Mouse (Mus musculus): ENCODE results near the gene L2hgdh.

L2hgdh gene

DNA sequence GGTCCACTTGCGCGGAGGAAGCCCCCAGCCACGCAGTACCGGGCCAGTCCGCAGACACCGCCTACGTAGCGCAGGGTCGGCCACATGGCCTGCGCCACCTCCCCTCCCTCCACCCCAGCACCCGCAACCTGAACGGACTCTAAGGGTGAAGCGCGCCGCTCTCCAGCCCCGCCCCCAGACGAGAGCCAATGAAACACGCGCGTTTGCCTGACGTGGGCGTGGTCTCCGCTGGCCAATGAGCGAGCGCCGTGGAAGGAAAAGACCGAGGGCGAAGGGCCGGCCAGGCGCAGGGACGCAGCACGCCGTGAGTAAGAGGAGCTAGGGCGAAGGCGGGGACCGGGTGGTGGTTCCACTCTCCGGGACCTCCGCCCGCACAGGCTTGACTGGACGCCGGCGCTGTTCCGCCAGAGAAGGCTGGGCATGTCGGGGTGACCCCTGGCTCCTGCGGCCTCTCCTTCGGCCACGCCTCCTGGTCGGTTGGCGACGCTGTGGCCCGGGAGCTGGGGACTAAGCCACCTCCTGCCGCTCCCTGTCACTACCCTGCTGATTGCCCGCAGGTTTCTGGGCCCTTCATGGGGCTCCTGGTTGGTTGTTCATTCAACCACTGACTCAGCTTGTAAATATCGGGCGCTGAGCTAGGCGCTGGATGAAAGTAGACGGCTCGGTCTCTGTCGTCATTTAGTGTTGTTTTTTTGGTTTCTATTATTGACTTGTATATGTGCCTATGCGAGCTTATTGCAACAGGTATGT lies at the start of gene L2hgdh, which contains the start of gene Atp5s:
Gene L2hgdh (minus strand): TSS at position 163 of the 750 bp plus-strand sequence.
Gene Atp5s (plus strand): TSS at position 240 of the 750 bp plus-strand sequence.
- peak; percentile 96 for DNase-seq

DNA sequence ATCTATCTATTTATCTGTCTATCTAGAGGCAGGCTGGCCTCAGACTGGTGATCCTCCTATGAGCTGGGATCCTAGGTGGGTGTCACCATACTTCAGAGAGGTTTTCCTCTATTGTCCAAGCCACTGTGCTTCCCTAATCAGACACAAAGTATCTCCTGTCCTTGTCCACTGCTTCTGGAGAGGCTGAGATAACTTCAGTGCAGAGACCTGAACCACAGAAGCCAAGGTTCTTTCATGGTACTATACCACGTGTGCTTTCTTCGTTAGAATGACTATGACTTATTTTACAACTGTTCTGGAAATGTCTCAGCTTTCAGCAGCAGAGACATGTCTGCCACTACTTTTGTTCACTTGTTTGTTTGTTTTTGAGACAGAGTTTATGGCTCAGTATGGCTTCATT lies 44.2 kb upstream of the L2hgdh start:
- no peak for DNase-seq

DNA sequence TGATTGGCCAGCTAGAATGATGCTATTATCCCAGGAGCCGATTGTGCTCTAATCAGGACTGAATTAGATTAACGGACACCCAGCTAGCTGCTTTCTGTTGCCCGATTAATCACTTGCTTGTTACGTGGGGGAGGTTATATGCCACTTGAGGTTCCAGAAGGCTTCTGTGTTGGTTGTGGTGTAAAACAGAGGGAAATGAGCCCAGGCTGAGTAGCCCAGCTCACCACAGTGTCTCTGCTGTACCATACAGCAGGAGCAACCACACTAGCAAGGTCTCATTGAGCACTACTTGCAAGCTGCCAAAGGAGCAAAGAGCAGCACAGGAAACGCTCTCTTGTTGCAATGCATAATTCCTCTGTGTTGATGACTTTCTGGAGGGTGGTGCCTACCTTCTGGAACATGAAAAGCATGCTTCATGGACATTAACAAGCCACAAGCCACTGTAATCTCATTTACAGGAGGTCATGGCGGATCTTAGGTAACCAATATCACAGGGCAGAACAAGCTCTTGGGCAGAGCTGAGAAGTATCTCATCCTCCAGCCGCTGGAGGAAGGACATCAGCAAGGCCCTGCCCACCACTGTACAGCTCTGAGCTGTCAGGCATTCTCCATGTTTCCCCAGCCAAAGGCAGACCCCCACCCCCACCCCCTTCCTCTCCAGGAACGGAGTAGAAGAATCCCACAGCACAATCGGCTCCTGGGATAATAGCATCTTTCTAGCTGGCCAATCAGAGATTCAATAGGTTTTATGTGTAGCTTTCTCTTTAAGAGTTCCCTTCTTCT lies 43.0 kb upstream of the L2hgdh start:
- DNase-seq: no peak

DNA sequence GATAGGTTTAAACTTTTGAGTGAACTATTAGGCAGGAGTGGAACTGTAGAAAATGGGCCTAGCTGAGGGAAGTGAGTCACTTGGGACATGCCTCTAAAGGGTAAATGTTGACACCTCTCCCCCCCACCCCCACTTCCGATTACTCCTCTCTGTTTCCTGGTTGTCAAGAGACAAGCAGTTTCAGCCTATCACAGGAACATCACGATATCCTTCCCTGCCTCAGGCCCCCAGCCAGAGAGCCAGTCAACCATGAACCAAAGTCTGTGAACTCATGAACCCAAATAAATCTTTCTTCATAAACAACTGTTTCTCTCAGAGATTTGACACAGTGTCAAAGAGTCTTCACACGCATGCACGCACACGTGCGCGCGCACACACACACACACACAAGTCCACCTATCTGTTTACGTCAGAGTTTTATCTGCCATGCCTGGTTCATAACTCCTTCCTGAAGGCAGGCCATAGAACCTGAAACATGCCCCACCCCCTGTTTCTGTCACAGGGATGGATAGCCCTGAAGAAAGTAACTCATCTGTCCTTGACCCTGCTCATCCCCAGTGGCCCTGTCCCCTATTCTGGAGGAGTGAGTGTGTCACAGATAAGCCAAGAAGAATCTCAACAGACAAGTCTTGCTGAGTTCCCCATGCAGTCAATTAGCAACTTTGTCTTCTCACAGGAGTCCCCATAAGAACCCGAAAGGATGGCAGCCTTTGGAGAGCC lies 41.7 kb upstream of the L2hgdh start:
- DNase-seq: no peak

DNA sequence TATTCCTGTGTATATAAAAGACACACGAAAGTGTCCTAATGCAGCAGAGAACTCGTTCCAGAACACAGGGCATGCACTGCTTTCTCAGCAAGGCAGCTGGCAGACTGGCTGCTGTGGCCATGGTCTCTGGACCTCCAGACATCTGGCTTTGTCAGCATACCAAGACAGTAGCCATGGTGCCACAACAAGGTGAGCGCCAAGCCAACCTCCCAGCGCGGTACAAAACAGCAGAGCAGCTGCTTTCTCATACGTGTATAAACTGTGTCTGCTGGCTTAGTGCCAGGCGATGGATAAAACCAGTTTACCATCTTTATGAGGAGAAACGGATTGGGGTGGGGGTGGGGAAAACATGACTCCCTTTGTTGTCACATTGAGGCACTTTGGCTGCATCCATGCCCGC lies 40.9 kb upstream of the L2hgdh start:
- DNase-seq: no peak

DNA sequence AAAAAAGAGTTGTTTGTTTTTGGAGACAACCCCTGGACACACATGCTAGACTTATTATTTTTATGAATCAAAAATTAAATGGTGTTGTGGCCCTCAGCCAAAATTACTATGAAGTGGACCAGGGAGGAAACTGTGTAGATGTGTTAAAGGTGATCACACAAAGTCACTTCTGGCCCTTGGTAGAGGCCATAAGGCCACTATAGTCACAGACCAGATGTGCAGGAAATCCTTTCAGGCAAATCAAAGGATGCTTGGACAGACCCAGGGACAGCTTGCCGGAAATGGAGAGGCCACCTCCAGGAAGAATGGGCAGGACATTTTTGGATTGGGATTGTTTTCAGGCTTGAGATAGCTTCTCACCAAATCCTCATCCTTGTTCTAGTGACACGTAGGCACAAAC lies 36.9 kb upstream of the L2hgdh start:
- no peak for DNase-seq

DNA sequence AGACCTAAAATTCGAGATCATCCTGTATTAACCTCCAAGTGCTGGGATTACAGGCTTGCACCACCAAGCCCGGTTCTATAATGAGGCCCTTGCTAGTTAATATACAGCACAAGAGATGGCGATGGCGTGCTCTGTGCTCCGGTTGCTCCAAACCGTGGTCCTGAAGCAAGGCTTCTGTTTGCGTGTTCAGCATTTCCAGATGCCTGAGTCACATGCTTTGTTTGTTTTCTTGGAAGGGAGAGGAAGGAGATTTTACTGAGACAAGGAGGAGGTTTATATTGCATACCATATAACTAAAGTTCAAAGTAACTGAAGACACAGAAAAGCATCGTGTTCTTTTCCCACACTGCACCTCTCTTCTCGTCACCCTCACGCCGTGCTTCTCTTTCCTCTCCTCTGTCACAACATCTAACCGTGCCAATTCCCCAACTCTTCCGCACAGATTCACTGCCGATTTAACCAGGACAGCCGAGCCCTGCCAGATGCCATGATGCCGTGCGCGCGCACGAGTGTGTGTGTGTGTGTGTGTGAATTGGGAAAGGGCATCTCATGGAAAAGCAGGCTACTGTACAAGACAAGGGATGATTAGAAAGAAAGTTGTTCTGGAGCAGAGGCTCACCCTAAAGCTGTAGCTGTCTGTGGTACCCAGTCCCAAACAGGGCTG lies 36.2 kb upstream of the L2hgdh start:
- no peak for DNase-seq

DNA sequence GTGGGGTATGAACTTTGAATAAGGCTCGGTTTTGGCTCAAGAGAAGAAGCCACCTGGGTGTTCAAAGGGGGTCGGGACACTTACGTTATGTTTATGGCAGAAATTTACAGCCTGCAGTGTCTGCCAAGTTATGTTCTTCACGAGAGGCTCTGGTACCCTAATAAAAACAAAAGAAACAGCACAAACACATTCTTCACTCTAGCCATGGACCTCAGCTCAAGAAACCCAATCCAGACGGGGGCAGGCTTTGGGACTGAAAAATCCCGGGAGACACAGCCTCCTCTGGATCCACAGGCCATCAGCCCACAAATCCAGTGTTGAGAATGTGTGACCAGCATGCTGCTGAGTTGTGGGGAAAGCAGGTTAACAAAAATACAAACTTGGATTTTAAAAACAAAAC lies 35.3 kb upstream of the L2hgdh start:
- no peak for DNase-seq

DNA sequence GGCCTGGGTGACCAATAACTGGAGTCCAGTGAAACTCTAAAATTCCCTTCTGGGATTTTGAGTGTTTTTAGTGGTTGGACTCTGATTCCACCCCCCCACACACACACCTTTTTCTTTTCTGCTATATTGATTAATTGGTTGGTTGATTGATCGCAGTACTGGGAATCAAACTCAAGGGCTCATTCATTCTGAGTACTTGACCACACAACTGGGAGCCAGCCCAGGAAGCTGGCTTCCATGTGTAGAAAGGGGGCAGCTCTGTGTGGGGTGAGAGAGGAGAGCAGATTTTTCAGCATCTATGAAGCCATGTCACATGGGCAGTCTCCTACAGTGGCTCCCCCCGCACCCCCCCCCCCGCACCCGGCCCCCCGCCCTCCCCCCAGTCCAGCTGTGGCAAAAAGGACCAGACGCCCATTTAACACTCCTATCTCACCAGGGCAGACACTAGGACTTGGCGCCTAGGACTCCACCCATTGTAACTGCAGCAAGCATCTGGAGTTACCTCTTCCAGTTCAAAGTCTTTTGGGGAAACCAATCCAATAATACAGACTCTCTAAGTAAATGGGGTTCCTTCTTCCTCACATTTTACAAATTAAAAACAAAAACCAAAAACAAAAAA lies 34.7 kb upstream of the L2hgdh start:
- no peak for DNase-seq

DNA sequence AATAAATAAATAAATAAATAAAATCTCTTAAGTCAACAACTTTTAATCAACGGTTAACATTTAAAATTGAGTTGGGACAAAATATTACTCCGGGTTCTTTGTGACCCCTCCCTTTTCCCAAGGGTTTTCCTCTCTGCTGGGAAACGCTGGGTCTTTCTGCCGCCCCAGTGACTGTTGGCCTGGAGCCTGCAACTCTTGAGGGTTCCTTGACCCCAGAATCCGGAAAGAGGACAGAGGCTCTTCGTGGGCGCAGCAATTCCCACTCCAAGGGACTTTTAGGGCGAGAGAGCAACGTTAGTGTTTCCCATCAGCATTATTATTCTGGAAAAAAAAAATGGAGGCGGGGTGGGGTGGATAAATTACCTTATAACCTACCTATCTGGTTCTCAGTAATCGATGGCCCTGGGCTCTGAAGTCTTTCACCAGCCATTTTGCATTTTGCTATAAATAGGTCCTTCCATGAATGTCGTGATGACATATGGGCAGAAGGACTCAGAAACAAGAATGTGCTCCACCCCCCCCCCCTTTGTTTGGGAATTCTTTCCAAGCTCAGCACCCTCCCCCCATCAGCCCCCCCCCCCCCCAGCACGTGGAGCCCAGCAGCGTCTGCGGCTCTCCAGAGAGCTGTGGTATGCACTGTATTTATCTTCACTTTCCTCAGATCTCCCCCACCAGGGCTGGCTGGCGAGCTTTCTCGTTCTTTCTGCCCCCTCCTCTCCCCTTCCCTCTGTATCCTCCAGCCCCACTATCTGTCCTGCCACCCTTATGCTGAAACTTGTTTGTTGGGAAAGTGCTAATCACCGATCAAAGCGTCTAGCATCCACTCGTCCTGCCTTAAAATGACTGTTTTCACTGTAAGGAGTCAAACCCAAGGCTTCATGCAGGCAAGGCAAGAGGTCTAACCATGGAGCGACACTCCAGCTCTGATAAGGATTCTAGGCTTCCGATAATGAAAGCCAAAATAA lies 33.8 kb upstream of the L2hgdh start:
- no peak for DNase-seq

DNA sequence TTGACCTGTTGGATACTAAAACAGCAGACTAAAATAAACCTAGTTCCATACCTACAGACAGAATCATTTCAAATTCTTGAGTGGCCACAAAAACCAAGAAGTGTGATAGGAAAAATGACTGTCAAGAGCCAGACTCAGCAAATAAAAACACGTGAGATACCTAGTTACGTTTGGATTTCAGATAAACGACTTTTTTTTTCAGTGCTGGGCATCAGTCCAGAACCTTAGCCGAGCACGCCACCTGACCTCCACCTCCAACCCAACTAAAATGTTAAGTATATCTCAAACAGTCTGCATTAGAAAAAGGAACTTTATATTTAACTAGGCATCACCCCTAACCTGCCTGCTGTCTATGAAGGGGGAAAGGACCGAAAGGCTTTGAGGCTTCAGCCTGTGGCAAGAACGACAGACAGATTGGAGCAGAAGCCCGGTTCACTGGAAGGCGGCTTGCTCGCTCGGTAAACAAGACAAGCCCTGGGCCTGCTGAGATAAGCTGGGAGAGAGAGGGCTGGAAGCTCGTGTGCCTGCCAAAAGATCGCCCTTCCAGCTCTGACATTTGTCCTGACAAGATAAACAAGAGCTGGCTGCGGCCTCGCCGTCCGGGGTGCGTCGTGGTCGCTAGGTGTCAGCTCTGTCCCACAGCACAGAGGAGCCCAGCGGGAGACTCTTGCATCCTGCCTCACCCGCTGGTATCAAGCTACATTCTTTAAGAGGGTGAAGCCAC lies 32.9 kb upstream of the L2hgdh start:
- DNase-seq: peak; percentile 29

DNA sequence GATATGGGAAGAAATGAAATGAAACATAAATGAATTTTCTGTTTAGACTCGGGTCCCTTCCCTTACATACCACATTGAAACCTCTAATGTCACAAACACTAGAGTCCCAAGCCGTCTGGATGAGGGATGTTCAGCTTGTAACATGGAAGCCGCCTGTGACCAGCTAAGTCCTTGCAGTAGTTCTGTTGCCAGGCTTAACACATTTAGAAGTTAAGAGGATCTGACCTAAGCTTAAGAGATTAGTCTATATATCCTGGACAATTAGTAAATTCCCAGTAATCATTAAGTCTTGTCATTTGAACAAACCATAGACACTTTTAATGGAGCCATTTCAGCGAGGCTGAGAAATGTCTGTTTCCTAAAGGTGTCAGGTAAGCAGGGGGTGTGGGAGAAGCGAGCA lies 31.3 kb upstream of the L2hgdh start:
- no peak for DNase-seq

DNA sequence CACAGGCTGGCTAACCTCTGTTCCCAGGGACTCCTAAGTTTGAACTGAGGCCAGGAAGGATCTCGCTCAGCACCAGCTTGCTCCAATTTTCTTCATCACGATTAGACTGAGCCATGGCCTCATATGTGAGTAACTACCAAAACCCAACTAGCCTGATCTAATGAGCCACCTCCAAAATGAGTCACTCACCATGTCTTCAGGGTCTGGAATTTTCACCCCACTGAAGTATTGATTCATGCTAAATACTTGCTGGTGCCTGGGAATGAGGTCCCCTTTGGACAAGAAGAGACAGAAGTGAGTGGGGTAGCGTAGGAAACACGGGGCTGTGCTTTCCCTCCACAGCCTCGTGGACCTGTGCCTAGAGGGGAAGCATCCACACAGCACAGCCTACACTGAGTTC lies 29.3 kb upstream of the L2hgdh start:
- DNase-seq: no peak

DNA sequence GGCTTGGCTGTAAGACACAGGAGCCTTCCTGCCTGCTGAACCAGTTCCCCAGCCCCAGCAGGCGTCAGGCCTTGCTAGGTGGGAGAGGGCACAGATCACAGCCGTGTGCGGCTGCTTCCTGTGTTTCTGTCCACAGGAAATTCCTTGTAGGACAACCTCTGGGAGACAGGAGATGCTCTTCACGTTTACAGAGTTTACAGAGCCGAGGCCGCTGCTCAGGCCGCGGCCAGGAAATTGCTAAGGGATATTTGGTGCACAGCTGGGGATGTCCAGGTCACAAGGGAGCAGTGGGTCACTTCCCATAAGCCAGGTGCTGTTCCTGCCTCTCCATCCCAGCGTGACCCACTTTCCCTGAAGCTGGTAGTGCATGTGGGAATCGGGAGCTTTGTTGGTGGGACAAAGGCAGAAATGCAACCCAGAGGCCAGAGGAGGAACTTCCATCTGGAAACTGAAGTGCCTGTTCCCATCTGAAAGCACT lies 27.2 kb upstream of the L2hgdh start:
- no peak for DNase-seq

DNA sequence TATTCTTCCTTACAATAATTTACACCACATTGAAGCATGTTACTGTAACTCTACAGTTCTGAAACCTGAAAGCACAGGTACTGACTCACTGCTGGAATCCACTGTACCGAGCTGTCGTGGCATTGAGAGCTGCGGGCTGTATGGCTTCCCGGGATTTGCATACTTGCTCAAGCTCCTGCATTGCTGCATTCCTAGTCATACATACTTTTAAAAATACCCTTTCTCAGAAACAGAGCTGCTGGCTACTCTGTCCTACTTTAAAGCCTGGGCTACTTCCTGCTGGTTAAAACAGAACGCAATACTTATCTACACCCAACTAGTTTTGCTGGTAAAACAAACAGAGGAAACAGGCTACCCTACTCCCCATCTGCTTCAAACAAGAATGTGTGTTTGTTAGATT lies 19.5 kb upstream of the L2hgdh start:
- no peak for DNase-seq

DNA sequence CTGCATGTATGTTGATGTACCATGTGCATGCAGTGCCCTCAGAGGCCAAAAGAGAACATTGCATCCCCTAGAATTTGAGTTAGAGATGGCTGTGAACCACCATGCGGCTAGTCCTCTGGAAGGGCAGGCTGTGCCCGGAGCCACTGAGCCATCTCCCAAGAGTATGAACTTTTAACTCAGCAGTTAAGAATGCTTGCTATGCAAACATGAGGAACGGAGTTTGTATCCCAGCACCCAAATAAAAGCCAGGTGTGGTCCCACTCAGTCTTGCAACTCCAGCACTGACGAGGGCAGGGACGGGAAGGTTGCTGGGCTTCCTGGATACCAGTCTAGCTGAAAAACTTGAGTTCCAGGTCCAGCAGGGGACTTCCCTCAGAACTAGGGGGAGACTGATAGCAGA lies 17.3 kb upstream of the L2hgdh start:
- DNase-seq: no peak

DNA sequence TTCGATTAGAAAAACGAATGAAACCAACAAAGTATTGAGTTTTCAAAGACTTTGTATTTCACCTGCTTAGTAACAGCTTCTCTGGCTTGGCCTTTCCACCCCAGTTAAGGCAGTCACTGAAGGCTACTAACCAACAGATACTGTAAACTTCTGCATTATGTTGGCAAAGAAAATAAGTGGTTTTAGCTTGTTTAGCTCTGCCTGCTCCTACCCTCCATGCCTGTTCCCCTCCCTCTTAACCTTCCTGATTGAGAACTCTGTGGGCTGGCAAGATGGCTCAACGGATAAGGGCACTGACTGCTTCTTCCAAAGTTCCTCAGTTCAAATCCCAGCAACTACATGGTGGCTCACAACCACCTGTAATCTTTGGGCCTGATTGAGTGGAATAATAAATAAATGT lies 9.2 kb upstream of the L2hgdh start:
- no peak for DNase-seq

DNA sequence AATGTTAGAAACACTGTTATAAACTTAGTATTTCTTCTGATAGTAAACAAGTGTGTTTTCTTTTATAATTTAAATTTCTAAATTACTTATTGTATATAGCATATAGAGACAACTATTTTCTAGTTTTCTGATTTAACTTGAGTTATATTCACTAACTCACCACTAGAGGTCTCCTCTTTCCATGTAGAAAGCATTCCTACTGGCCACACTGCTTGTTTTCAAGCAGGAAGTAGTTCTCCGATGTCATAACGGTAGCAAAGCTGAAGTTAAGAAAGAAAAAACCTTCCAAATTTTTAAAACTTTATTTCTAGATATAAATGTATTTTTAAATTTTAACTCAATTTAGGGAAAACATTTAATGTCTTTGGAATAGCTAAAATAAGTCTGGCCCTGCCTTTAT lies 8.8 kb upstream of the L2hgdh start:
- no peak for DNase-seq

DNA sequence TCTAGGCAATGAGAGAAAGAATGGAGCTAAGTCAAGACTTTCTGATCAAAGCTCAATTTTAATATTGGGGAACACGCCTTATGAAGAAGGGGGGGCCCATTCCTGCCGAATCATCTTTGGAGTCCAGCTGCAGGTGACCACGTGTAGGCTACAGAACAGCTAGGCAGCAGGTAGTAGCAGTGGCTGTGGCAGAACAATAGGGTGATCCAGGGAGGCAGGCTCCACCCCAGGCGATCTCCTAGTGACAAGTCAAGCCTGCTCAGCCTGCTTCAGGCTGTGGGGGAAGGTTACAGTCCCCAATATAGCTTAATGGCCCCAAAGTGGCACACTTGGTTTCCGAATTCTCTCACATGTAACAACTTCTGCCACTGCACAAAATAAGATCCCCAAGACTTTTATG lies 7.5 kb upstream of the L2hgdh start:
- no peak for DNase-seq

DNA sequence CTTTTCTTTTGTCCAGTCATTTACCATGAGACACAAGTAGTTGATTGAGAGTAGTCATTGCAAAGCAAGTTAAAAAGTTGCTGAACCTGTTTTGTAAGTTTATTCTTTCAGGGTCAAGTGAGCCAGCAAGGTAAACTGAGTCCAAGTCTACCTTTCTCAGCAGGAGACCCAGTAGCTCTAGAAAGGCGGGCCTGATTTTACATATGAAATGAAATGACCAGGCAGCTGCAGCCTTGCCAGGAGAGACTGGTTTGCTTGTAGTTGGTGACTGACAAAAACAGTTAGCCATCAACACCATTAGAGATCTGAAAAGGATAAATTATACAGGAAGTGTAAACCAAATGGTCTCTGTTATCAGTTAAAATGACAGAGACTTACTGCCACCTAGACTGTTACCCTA lies 5.6 kb upstream of the L2hgdh start:
- no peak for DNase-seq

DNA sequence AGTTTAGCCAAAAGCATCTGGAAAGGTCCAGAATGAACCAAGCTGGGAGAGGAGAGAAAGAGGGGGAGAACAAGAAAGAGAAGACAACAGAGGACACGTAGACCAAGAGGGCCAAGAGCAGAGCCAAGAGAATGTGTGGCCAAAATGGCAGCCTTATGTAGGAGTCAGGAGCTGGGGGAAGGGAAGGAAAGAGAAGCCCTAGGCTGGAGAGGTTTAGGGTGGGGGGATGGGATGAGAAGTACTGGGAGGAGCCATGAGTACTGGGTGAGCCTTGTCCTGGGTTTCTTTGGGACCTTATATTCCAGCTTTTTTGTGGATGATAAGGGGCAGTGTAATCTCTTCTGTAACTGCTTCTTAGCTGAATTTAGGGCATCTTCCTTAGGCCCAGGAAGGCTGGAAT lies 4.6 kb upstream of the L2hgdh start:
- no peak for DNase-seq
